Mouse (Mus musculus): ENCODE measurements around the gene Mrpl4. TPM values are rescaled to one million over a fixed set of nuclear protein-coding genes. Genes with fewer than 3 reads are reported as not detected.

Gene Mrpl4
- polyA plus RNA-seq (2017; shearing (Covaris generic)), result 112 TPM

DNA sequence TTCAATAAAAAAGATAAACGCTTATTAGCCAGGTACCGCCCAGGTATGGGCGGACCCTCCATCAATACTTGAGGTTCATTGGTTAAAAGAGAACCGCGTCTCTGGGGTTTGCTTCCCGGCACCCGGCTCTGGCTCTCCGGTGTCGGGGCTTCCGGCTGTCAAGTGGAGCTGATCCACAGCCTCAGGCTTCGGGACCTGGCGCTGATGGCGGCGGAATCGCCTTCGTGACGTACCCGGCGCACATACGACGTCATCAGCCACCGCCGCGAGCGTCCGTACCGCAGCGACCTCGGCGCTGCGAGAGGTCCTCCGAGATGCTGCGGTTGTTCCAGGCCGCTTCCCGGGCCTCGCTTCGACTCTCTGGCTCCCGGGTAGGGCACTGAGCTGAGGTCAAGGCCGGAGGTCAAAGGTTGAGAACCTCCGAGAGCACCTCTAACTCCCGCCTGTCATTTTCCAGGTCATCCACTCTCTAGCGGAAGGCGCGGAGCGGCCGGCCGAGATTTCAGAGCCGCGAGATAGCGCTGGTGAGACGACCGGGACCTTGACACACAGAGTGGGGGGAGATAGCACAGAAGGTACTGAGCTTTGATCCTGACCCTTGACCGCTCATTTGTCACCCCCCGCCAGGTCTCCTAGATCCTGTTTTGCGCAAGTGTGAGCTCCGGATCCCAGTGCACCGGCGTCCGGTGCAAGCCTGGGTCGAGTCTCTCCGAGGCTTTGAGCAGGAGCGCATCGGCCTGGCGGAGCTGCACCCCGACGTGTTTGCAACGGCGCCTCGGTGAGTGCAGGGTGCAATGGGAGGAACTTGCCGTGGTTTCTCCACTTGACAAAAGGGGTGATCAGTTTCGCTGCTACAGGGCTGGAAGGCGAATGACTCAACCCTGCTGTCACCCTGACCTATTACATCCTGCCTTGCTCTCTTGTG, at the start of gene Mrpl4:
Gene Mrpl4 (plus strand): TSS at position 112 of the 925 bp plus-strand sequence.

DNA sequence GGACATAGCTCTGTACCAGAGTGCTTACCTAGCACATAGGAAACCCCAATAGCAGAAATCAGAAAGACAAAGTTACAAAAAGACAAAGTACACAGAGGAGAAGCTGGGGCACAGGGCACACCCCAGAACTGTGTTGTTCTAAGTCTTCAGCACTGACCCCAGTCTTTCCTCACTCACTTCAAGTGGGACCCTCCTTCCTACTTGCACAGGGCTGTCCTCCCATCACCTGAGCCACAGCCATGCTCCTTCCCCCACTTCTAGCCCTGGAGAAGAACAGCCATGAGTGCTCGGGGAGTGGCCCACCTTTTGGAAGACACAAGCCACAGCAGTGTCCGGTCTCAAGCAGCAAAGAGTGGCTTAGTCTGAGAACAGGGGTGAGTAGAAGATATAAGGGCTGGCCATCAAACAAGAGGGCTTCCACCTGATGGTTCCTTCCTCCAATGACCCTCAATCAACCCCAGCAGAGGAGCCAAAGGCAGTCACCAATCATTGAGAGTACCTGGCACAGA, 43.1 kb upstream of the Mrpl4 start, which contains the start of gene Dnmt1:
Gene Dnmt1 (minus strand): TSS at position 459 of the 509 bp plus-strand sequence.

GRCm38 (mm10) chr9:20976216-20976960, 26.1 kb upstream of the Mrpl4 start, which contains the start of gene S1pr2:
S1pr2 (minus strand) TSS chr9:20976781.

GRCm38 (mm10) chr9:21015571-21016130, 13.1 kb downstream of the Mrpl4 start, which contains the start of gene Icam1:
Icam1 (plus strand) TSS chr9:21015985.

GRCm38 (mm10) chr9:21029291-21030054, 26.9 kb downstream of the Mrpl4 start, which contains the start of gene Icam4:
Icam4 (plus strand) TSS chr9:21029373.

DNA sequence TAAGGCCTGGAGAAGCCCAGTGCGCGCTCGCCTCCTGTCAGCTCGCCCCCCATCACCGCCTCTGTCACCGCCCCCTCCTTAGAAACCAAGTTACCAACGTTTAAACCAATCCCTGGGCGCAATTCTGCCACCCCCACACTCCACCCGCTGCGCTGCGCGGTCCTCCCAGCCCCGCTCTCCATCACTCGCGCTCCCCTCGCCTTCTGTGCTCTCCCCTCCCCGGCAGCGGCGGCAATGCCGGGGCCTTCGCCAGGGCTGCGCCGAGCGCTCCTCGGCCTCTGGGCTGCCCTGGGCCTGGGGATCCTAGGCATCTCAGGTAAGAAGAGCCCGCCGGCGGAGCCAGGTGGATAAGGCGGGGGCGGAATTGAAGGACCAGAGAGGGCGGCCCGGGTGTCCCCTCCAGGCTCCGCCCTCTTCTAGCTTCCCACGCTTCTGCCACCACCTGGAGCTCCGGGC, 29.4 kb downstream of the Mrpl4 start, which contains the start of gene Icam5:
Gene Icam5 (plus strand): TSS at position 178 of the 456 bp plus-strand sequence.

Other genes with a start within 250 kb of the Mrpl4 start
- 0.05 TPM for gene Col5a3, start 187.7 kb upstream of the Mrpl4 start, polyA plus RNA-seq (2017; shearing (Covaris generic))
- gene Rdh8, start 184.2 kb upstream of the Mrpl4 start, polyA plus RNA-seq (2017; shearing (Covaris generic)), result not detected
- gene A230050P20Rik, start 134.1 kb upstream of the Mrpl4 start, polyA plus RNA-seq (2017; shearing (Covaris generic)), result 68.7 TPM
- gene Angptl6, start 123.0 kb upstream of the Mrpl4 start, polyA plus RNA-seq (2017; shearing (Covaris generic)), result 4.1 TPM
- 87.3 TPM for gene Ppan, start 114.6 kb upstream of the Mrpl4 start, polyA plus RNA-seq (2017; shearing (Covaris generic))
- gene Eif3g, start 104.1 kb upstream of the Mrpl4 start, polyA plus RNA-seq (2017; shearing (Covaris generic)), result 290 TPM
- gene Dnmt1, start 42.9 kb upstream of the Mrpl4 start, polyA plus RNA-seq (2017; shearing (Covaris generic)), result 72.9 TPM
- 14.9 TPM for gene S1pr2, start 26.0 kb upstream of the Mrpl4 start, polyA plus RNA-seq (2017; shearing (Covaris generic))
- 66.0 TPM for gene Icam1, start 13.2 kb downstream of the Mrpl4 start, polyA plus RNA-seq (2017; shearing (Covaris generic))
- 1.2 TPM for gene Icam4, start 26.6 kb downstream of the Mrpl4 start, polyA plus RNA-seq (2017; shearing (Covaris generic))
- gene Icam5, start 29.3 kb downstream of the Mrpl4 start, polyA plus RNA-seq (2017; shearing (Covaris generic)), result 0.83 TPM
- gene Zglp1, start 64.4 kb downstream of the Mrpl4 start, polyA plus RNA-seq (2017; shearing (Covaris generic)), result 0.20 TPM
- 0.24 TPM for gene Gm49373, start 70.4 kb downstream of the Mrpl4 start, polyA plus RNA-seq (2017; shearing (Covaris generic))
- gene Fdx1l, start 70.9 kb downstream of the Mrpl4 start, polyA plus RNA-seq (2017; shearing (Covaris generic)), result 37.0 TPM
- gene Gm38431, start 89.3 kb downstream of the Mrpl4 start, polyA plus RNA-seq (2017; shearing (Covaris generic)), result 4.2 TPM
- gene Raver1, start 89.3 kb downstream of the Mrpl4 start, polyA plus RNA-seq (2017; shearing (Covaris generic)), result 80.5 TPM
- 71.5 TPM for gene Tyk2, start 128.5 kb downstream of the Mrpl4 start, polyA plus RNA-seq (2017; shearing (Covaris generic))
- 324 TPM for gene Cdc37, start 147.2 kb downstream of the Mrpl4 start, polyA plus RNA-seq (2017; shearing (Covaris generic))
- gene Pde4a, start 163.0 kb downstream of the Mrpl4 start, polyA plus RNA-seq (2017; shearing (Covaris generic)), result 1.3 TPM
- gene Keap1, start 236.6 kb downstream of the Mrpl4 start, polyA plus RNA-seq (2017; shearing (Covaris generic)), result 66.8 TPM
- gene S1pr5, start 245.7 kb downstream of the Mrpl4 start, polyA plus RNA-seq (2017; shearing (Covaris generic)), result 0.07 TPM

Measured in CD4-positive, CD25-positive, alpha-beta regulatory T cell (primary cell).